Mouse (Mus musculus): ENCODE measurements around the gene Rexo5. TPM values are rescaled to one million over a fixed set of nuclear protein-coding genes. Genes with fewer than 3 reads are reported as not detected.

Gene Rexo5
- polyA plus RNA-seq (2012; rRNA removed): 0.13 and 0.62 TPM in 2 replicates

DNA sequence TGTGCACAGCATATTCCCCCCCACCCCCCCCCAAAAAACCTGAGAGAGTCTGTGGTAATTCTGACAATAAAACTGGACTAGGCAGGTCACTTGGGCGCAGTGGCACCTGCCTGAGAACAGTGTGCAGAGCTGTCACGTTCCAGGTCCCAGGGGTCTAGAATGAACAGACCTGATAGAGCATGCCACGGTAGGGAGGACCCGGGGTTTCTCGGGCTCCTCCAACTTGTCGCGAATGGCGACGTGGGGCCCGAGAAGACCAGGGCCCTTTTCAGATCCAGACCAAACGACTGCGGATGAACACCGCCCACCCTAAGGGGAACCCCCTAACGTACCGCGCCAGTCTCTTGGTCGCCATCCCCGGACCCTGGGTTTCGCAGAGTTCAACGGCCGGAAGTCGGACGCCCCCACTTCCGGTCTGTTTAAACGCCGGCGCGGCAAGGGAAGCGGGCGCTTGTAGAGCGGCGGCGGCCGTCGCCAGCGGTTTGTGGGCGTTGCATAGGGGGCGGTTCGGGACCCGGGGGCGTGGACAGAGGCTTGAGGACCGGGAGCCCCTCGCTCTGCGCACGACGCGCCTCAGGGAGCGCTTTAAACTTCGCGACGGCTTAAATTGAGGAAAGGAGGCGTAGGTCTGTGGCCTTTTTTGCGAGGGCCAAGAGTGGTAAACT, at the start of gene Rexo5, which contains the start of gene Eri2:
TSS of gene Rexo5 (plus strand) at position 421 of the 665 bp plus-strand sequence.
TSS of gene Eri2 (minus strand) at position 473 of the 665 bp plus-strand sequence.
- Histone ChIP-seq H3K4me1 (ENCODE audit: control insufficient read depth, insufficient read depth, insufficient read length, low read length) (peaks cover 4% of the 10 kb centered on the region), H3K4me3 (ENCODE audit: low read depth, low read length) (peak within 1 kb of the TSS; percentile 98), H3K27me3 (ENCODE audit: control insufficient read depth, insufficient read depth, low read length) (no peaks in the 10 kb centered on the region), H3K27ac (ENCODE audit: insufficient read depth, low read depth, low read length) (peak within 1 kb of the TSS; percentile 2; the same call in 1 of the 2 replicates), H3K36me3 (ENCODE audit: control insufficient read depth, insufficient read depth, low read length) (peaks cover 4% of the 10 kb centered on the region)
- under 1% methylated on average over 53 of the region's 53 CpGs for WGBS
- TF ChIP-seq CTCF (IDR thresholded peaks at IDR 0.05; ENCODE audit: extremely low read depth, insufficient read length, insufficient replicate concordance, low read depth, low read length): no peak
- no peak; the same call in 1 of the 2 replicates for TF ChIP-seq POLR2A (IDR thresholded peaks at IDR 0.05; ENCODE audit: low read depth, low read length)

GRCm38 (mm10) chr7:119744321-119744720, 49.5 kb upstream of the Rexo5 start:
- WGBS: 9% methylated on average over 34 of the region's 34 CpGs
- peak overlapping the region; percentile 35 for H3K4me3 ChIP-seq (ENCODE audit: low read depth, low read length)

GRCm38 (mm10) chr7:119745869-119746268, 47.9 kb upstream of the Rexo5 start:
- Histone ChIP-seq H3K4me3 (ENCODE audit: low read depth, low read length) (no peak overlapping the region), H3K36me3 (ENCODE audit: control insufficient read depth, insufficient read depth, low read length) (no peaks in the 10 kb centered on the region), H3K4me1 (ENCODE audit: control insufficient read depth, insufficient read depth, insufficient read length, low read length) (peaks cover 4% of the 10 kb centered on the region), H3K27me3 (ENCODE audit: control insufficient read depth, insufficient read depth, low read length) (0 out of 2 replicates have a peak, but pooled peaks cover 3% of the 10 kb centered on the region), H3K27ac (ENCODE audit: insufficient read depth, low read depth, low read length) (no peak overlapping the region)
- 30% methylated on average over 1 of the region's 1 CpGs for WGBS
- TF ChIP-seq POLR2A (IDR thresholded peaks at IDR 0.05; ENCODE audit: low read depth, low read length) (no peak), CTCF (IDR thresholded peaks at IDR 0.05; ENCODE audit: extremely low read depth, insufficient read length, insufficient replicate concordance, low read depth, low read length) (no peak)

More at GRCm38 (mm10) chr7:119744321-119744720, 49.5 kb upstream of the Rexo5 start:
- H3K36me3 ChIP-seq (ENCODE audit: control insufficient read depth, insufficient read depth, low read length): no peaks in the 10 kb centered on the region
- peaks cover 4% of the 10 kb centered on the region for H3K4me1 ChIP-seq (ENCODE audit: control insufficient read depth, insufficient read depth, insufficient read length, low read length)
- H3K27ac ChIP-seq (ENCODE audit: insufficient read depth, low read depth, low read length): no peak overlapping the region
- TF ChIP-seq CTCF (IDR thresholded peaks at IDR 0.05; ENCODE audit: extremely low read depth, insufficient read length, insufficient replicate concordance, low read depth, low read length): peak; percentile 28; the same call in 1 of the 2 replicates
- TF ChIP-seq POLR2A (IDR thresholded peaks at IDR 0.05; ENCODE audit: low read depth, low read length): no peak
- H3K27me3 ChIP-seq (ENCODE audit: control insufficient read depth, insufficient read depth, low read length): no peaks in the 10 kb centered on the region

DNA sequence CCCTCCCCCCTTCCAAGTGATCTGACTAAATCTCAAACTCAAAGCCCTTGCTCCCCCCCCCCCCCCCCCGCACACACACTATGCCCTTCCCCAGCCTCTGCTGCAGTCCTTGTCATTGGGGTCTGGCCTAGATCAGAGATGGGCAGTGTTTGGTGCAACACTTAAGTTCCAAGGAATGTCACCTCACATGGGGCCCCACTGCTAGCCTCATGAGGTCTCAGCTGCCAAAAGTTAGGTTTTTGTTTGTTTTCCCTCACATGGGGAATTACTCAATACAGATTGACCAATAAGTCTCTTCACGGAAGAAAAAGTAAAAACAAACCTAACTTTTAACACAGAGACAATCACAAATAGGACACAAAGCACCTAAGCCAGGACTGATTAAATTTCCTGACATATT, 45.0 kb upstream of the Rexo5 start:
- no peak overlapping the region for H3K27ac ChIP-seq (ENCODE audit: insufficient read depth, low read depth, low read length)
- 76% methylated on average over 2 of the region's 2 CpGs for WGBS
- H3K36me3 ChIP-seq (ENCODE audit: control insufficient read depth, insufficient read depth, low read length): no peaks in the 10 kb centered on the region
- TF ChIP-seq CTCF (IDR thresholded peaks at IDR 0.05; ENCODE audit: extremely low read depth, insufficient read length, insufficient replicate concordance, low read depth, low read length) (no peak), POLR2A (IDR thresholded peaks at IDR 0.05; ENCODE audit: low read depth, low read length) (no peak)
- 0 out of 2 replicates have a peak, but pooled peaks cover 3% of the 10 kb centered on the region for H3K27me3 ChIP-seq (ENCODE audit: control insufficient read depth, insufficient read depth, low read length)
- H3K4me3 ChIP-seq (ENCODE audit: low read depth, low read length): no peak overlapping the region
- peaks cover 4% of the 10 kb centered on the region for H3K4me1 ChIP-seq (ENCODE audit: control insufficient read depth, insufficient read depth, insufficient read length, low read length)

GRCm38 (mm10) chr7:119749942-119750341, 43.9 kb upstream of the Rexo5 start:
- Histone ChIP-seq H3K4me3 (ENCODE audit: low read depth, low read length) (no peak overlapping the region), H3K27ac (ENCODE audit: insufficient read depth, low read depth, low read length) (no peak overlapping the region), H3K27me3 (ENCODE audit: control insufficient read depth, insufficient read depth, low read length) (0 out of 2 replicates have a peak, but pooled peaks cover 3% of the 10 kb centered on the region), H3K36me3 (ENCODE audit: control insufficient read depth, insufficient read depth, low read length) (no peaks in the 10 kb centered on the region), H3K4me1 (ENCODE audit: control insufficient read depth, insufficient read depth, insufficient read length, low read length) (no peaks in the 10 kb centered on the region)
- 52% methylated on average over 2 of the region's 2 CpGs for WGBS
- TF ChIP-seq CTCF (IDR thresholded peaks at IDR 0.05; ENCODE audit: extremely low read depth, insufficient read length, insufficient replicate concordance, low read depth, low read length): no peak
- no peak for TF ChIP-seq POLR2A (IDR thresholded peaks at IDR 0.05; ENCODE audit: low read depth, low read length)

DNA sequence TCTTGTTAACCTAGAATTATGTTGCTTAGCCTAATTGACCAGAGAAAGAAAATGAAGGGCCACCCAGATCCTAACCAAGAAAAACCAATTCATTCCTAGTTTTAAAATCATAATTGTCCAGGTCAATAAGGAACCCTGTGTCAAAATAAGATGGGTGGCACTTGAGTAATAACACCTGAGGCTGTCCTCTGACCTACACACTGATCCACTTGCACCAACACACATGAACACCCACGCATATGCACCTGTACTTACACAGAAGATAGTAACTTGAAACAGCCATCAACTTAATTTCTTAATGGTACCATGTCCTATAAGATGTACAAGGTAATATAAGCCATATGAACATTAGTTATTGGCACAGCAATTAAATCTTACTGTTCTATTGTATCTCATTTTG, 40.1 kb upstream of the Rexo5 start:
- no peaks in the 10 kb centered on the region for H3K4me1 ChIP-seq (ENCODE audit: control insufficient read depth, insufficient read depth, insufficient read length, low read length)
- 0 out of 2 replicates have a peak, but pooled peaks cover 3% of the 10 kb centered on the region for H3K27me3 ChIP-seq (ENCODE audit: control insufficient read depth, insufficient read depth, low read length)
- 96% methylated on average over 1 of the region's 1 CpGs for WGBS
- TF ChIP-seq POLR2A (IDR thresholded peaks at IDR 0.05; ENCODE audit: low read depth, low read length) (no peak), CTCF (IDR thresholded peaks at IDR 0.05; ENCODE audit: extremely low read depth, insufficient read length, insufficient replicate concordance, low read depth, low read length) (no peak)
- no peaks in the 10 kb centered on the region for H3K36me3 ChIP-seq (ENCODE audit: control insufficient read depth, insufficient read depth, low read length)
- H3K27ac ChIP-seq (ENCODE audit: insufficient read depth, low read depth, low read length): no peak overlapping the region
- H3K4me3 ChIP-seq (ENCODE audit: low read depth, low read length): no peak overlapping the region

GRCm38 (mm10) chr7:119760527-119760951, 33.3 kb upstream of the Rexo5 start, which contains the start of gene Acsm3:
TSS of gene Acsm3 (plus strand) at chr7:119760923.
- no peak for TF ChIP-seq CTCF (IDR thresholded peaks at IDR 0.05; ENCODE audit: extremely low read depth, insufficient read length, insufficient replicate concordance, low read depth, low read length)
- TF ChIP-seq POLR2A (IDR thresholded peaks at IDR 0.05; ENCODE audit: low read depth, low read length): no peak
- Histone ChIP-seq H3K4me1 (ENCODE audit: control insufficient read depth, insufficient read depth, insufficient read length, low read length) (no peaks in the 10 kb centered on the region; the same call in 1 of the 2 replicates), H3K36me3 (ENCODE audit: control insufficient read depth, insufficient read depth, low read length) (no peaks in the 10 kb centered on the region), H3K4me3 (ENCODE audit: low read depth, low read length) (peak within 1 kb of the TSS; percentile 38), H3K27me3 (ENCODE audit: control insufficient read depth, insufficient read depth, low read length) (no peaks in the 10 kb centered on the region), H3K27ac (ENCODE audit: insufficient read depth, low read depth, low read length) (no peak within 1 kb of the TSS)
- 15% methylated on average over 11 of the region's 11 CpGs for WGBS

Data from small intestine, adult 2 months (tissue).